Mouse (Mus musculus) heart, postnatal 25 days (tissue): ENCODE results near the gene Ovca2. TPM values are rescaled to one million over a fixed set of nuclear protein-coding genes. Genes with fewer than 3 reads are reported as not detected.

Source experiments
- DNase-seq: peaks from one replicate; pipeline ENCODE4 v3.0.0; 2022; ENCODE audit warnings: low spot score
- intact Hi-C: fragments of 180-260 bp; cut with DNase I; formaldehyde crosslinking; loops from one replicate; pipeline ENCODE4 v1.15.1; 2025
- microRNA-seq: library from miRNA; unstranded; fragments of <30 nt; microRNA quantifications from one replicate; pipeline ENCODE4 v1.2.0, GENCODE M21; 2022
- total RNA-seq, 2 experiments: library from RNA; stranded (reverse); gene quantifications; 2 replicates each; pipeline ENCODE4 v1.2.3; 2021

The Ovca2 gene
- total RNA-seq, 2 experiments from 2014 or later, result 6.0 to 6.1 TPM

DNA sequence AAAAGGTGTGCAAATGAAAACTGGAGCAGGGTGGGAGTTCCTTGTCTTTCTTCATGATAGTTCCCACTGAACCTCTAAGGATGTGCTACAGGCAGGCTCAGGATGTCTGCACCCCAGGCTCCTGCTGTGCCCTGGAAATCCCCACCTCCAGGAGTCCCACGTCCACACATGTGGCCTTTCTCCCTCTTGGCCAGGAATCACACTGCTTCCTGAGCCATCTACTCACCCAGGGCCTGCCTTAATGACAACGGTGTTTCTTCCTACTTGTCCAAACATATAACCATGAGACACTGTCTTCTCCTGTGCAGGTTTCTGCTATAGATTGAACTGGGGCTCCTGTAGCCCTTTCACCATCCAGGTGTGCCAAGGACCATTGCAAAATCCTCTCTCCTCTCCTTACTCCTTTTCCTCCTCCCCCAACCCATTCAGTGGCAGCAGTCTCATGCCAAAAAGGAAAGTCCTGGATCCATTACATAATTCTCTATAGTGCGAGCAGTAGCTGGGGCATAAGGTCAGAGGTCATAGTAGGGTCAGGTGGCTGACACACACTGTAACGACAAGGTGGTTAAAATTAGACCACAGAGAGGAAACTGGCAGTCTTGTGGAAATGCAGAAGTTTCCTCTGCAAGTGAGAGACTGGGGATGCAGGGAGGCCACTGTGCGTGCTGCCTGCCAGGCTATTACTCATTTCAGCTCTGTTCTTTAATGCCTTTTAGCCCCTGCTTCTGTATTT is 41.8 kb downstream of the Ovca2 start:
- intact Hi-C loops, result no loop called here
- DNase-seq, result no peak

DNA sequence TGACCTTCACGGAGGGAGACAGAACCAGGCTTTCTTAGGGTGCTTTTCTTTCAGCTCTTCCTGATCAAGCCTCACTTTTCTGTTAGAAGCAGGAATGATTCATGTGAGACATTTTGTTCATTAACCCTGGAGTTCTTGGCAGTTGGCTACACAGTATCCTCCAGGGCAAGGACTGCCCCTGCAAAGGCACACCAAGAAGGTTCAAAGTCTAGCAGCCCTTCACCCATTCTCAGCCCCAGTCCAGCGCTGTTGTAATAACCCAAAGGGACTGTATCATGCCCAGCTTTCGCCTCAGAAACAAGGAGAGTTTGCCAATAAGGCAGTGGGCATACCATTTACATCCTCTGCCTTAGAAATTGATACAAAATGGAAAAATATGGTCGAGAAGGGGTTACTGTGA is 43.3 kb downstream of the Ovca2 start:
- no peak for DNase-seq
- intact Hi-C loops, result loop anchor here (2.0 kb wide), 1 partner anchor 29 kb away; no protein-coding TSS in a partner anchor

- intact Hi-C loops, result loop anchor here (2.0 kb wide), 1 partner anchor 30 kb away; no protein-coding TSS in a partner anchor
- no peak for DNase-seq
Measured at GRCm38 (mm10) chr11:75134485-75135068, 44.1 kb downstream of the Ovca2 start.

DNA sequence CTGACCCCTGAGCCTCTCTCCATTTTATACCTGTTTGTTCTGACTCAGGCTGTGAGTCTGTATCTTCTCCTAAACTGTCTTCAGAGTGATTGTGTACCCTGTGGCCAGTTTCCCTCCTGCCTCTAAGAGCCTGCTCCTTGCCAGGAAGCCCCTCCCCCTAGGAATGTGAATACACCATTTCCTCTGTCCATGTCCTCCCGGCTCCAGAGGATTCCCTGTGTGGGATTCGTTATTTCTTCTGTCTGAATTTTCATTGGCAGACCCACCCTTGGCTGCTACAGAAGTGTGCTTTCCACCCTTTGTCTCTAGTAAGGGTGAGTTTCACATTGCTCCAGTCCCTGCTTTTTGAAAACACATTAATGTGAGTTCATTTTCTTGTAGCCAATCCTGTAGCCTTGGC is 44.7 kb downstream of the Ovca2 start:
- intact Hi-C loops, result loop anchor here (2.0 kb wide), 1 partner anchor 31 kb away; no protein-coding TSS in a partner anchor
- DNase-seq, result no peak

- intact Hi-C loops, result no loop called here
- no peak for DNase-seq
Measured at GRCm38 (mm10) chr11:75133391-75133790, 45.2 kb downstream of the Ovca2 start.

- intact Hi-C loops, result no loop called here
- no peak for DNase-seq
Measured at GRCm38 (mm10) chr11:75132278-75132677, 46.4 kb downstream of the Ovca2 start.

- no peak for DNase-seq
- intact Hi-C loops, result no loop called here
Measured at GRCm38 (mm10) chr11:75131300-75131699, 47.3 kb downstream of the Ovca2 start.

- DNase-seq, result no peak
- intact Hi-C loops, result loop anchor here (5.0 kb wide), 1 partner anchor 37 kb away; no protein-coding TSS in a partner anchor
Measured at GRCm38 (mm10) chr11:75129481-75129880, 49.2 kb downstream of the Ovca2 start.

- intact Hi-C loops, result loop anchor here (5.0 kb wide), 1 partner anchor 34 kb away; no protein-coding TSS in a partner anchor
- no peak for DNase-seq
Measured at GRCm38 (mm10) chr11:75126384-75126783, 52.3 kb downstream of the Ovca2 start.

Small RNA genes within 50 kb of the gene (microRNA-seq; reads per million reads assigned to microRNA genes)
- gene Mir132 (1,294 reads per million, percentile 81 among the genes with 10 or more reads in this experiment), gene Mir212 (24.4 reads per million, percentile 39 among the genes with 10 or more reads in this experiment)

Other genes starting within 250 kb of the Ovca2 start
- gene Hic1, start 9.3 kb downstream of the Ovca2 start, total RNA-seq, result 10 to 100 TPM; 15.3 to 19.2 TPM
- gene Dph1, start 12.4 kb upstream of the Ovca2 start, total RNA-seq, result 1 to 10 TPM; 7.4 to 9.0 TPM
- gene Rtn4rl1, start 14.9 kb upstream of the Ovca2 start, total RNA-seq, result 1 to 10 TPM; 9.7 to 9.8 TPM
- 10 to 100 TPM; 58.0 to 63.5 TPM for gene Rpa1, start 169.5 kb upstream of the Ovca2 start, total RNA-seq
- gene Smyd4, start 169.6 kb upstream of the Ovca2 start, total RNA-seq, result 1 to 10 TPM; 4.3 to 4.6 TPM
- gene Serpinf1, start 243.9 kb upstream of the Ovca2 start, total RNA-seq, result 10 to 100 TPM; 26.3 to 26.9 TPM